Mouse (Mus musculus) liver, postnatal 0 days (tissue): ENCODE measurements at regions not wholly inside any gene's neighbourhood (a gene's known extent, or its start where the extent isn't known, plus 50 kb on each side); places are given as distances from the start of the nearest gene placed in this dataset.

Experiments
- CTCF ChIP-seq: sonication (generic); IDR thresholded peaks from 2 replicates; pipeline ENCODE4 v1.5.1; 2016; ENCODE audit warnings: antibody characterized with exemption, low read depth
- EP300 ChIP-seq: IDR thresholded peaks from 2 replicates; pipeline ENCODE4 v1.6.1; 2016; ENCODE audit warnings: antibody characterized with exemption, low read depth, mild to moderate bottlenecking

GRCm38 (mm10) chr16:24118487-24118886, 129.8 kb upstream of the Bcl6 start:
- TF ChIP-seq CTCF (no peak), EP300 (no peak)
